Mouse (Mus musculus) stomach, embryonic 16.5 days (tissue): Measurements from ENCODE around the gene Egfl8. TPM values are rescaled to one million over a fixed set of nuclear protein-coding genes. Genes with fewer than 3 reads are reported as not detected.

ENCODE experiments used
- ATAC-seq: fragments of 200-750 bp; cut with Nextera tagmentation; 2 replicates; pipeline ENCODE4 v1.8.0; 2017; ENCODE audit warnings: moderate number of reproducible peaks, moderate TSS enrichment; ENCODE audit not compliant: insufficient read depth, low FRiP score
- H3K27ac ChIP-seq: fragments of 300-500 bp; sonication (generic); 2 replicates; pipeline ENCODE4 v1.5.1; 2014; ENCODE audit warnings: low read length
- H3K27me3 ChIP-seq: fragments of 300-500 bp; sonication (generic); 2 replicates; pipeline ENCODE4 v1.6.1; 2014; ENCODE audit warnings: low read length, control low read depth, mixed read lengths; ENCODE audit not compliant: control insufficient read depth, insufficient read depth
- H3K36me3 ChIP-seq: fragments of 300-500 bp; sonication (generic); 2 replicates; pipeline ENCODE4 v1.6.1; 2014; ENCODE audit warnings: low read length; ENCODE audit not compliant: control insufficient read depth, insufficient read depth
- H3K4me1 ChIP-seq: fragments of 300-500 bp; sonication (generic); 2 replicates; pipeline ENCODE4 v1.6.1; 2014; ENCODE audit warnings: low read length, control low read depth, mixed read lengths; ENCODE audit not compliant: control insufficient read depth, insufficient read depth
- H3K4me2 ChIP-seq: fragments of 300-500 bp; sonication (generic); 2 replicates; pipeline ENCODE4 v1.6.1; 2014; ENCODE audit warnings: low read depth, low read length, mixed read lengths
- H3K4me3 ChIP-seq: fragments of 300-500 bp; sonication (generic); replicated peaks from 2 replicates; pipeline ENCODE4 v1.5.1; 2014; ENCODE audit warnings: mild to moderate bottlenecking, low read length
- H3K9ac ChIP-seq: fragments of 300-500 bp; sonication (generic); 2 replicates; pipeline ENCODE4 v1.6.1; 2014; ENCODE audit warnings: low read length
- H3K9me3 ChIP-seq: fragments of 300-500 bp; sonication (generic); replicated peaks from 2 replicates; pipeline ENCODE4 v1.6.1; 2016; ENCODE audit warnings: low read length, control low read depth; ENCODE audit not compliant: control insufficient read depth
- WGBS: fragments of 180-500 bp; shearing (Covaris S2); extraction: QIAGEN DNeasy Blood & Tissue Kit; methylation state at CpG from one replicate; pipeline ENCODE4 v1.1.7; 2014; 5-methylcytosine and 5-hydroxymethylcytosine counted together
- polyA plus RNA-seq: library from polyadenylated mRNA; unstranded; fragments of >200 nt; fragmentation: Nextera tagmentation; extraction: Ambion mirVana; gene quantifications from 2 replicates; pipeline ENCODE4 v1.2.1, GENCODE M21; 2015

Gene Egfl8
- polyA plus RNA-seq, 1 experiment from 2014 or later = 3.5 TPM

DNA sequence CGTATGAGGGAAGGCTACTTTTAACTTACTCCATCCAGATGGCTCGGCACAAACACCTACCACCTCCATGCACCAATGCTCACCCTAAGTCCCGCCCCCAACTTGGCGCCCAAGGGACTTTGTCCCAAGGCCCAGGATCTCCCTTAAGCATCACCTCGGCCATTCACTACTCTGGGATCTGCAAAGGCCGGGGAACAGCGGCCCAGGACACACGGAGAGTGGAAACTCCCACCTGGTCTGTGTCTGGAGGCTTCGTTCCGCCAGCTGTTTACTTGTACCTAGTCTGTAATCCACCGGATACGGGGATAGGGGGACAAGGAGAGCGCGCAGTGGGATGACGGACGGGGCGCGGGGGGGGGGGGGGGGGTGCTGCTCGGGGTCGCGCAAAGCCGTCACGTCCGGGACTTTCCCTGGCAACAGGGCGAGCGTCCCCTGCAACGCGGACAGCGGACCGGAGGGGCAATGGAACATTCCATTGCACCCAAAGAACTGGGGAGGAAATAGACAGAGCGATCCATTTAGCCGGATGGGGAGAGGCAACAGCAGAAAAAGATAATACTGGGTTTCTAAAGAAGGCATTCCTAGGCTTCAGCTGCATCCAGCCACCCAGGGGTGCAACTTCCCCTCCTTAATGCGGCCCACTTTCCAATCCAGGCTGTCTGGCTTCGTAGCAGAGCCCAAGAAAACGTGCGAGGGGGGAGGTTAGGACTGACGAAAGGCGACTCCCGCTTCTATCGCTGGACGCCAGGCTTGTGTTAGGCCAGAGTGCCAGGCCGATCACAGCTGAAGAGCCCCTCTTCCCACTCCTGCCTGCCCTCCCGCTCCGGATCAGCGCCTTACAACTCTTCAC lies 11.5 kb upstream of the Egfl8 start:
- H3K4me2 ChIP-seq = peak overlapping the region; percentile 70
- H3K9ac ChIP-seq = peak overlapping the region; percentile 91
- H3K27ac ChIP-seq = peak overlapping the region; percentile 99
- no peaks in the 10 kb centered on the region for H3K9me3 ChIP-seq
- under 1% methylated on average over 44 of the region's 45 CpGs for whole genome bisulfite sequencing
- H3K27me3 ChIP-seq = peaks cover 21% of the 10 kb centered on the region
- ATAC-seq = peak; percentile 80
- H3K4me3 ChIP-seq = peak overlapping the region; percentile 87
- H3K36me3 ChIP-seq = peaks cover 4% of the 10 kb centered on the region; the same call in 1 of the 2 replicates
- peaks cover 46% of the 10 kb centered on the region for H3K4me1 ChIP-seq

- WGBS = under 1% methylated on average over 18 of the region's 18 CpGs
- ATAC-seq = no peak
- H3K9me3 ChIP-seq = no peaks in the 10 kb centered on the region
- H3K4me3 ChIP-seq = peak overlapping the region; percentile 87
- H3K4me1 ChIP-seq = peaks cover 40% of the 10 kb centered on the region
- H3K9ac ChIP-seq = peak overlapping the region; percentile 91
- peaks cover 4% of the 10 kb centered on the region; the same call in 1 of the 2 replicates for H3K36me3 ChIP-seq
- peak overlapping the region; percentile 99 for H3K27ac ChIP-seq
- peaks cover 21% of the 10 kb centered on the region for H3K27me3 ChIP-seq
- H3K4me2 ChIP-seq = peak overlapping the region; percentile 70
Observed at GRCm38 (mm10) chr17:34626773-34627092, 11.0 kb upstream of the Egfl8 start.

- no peaks in the 10 kb centered on the region for H3K9me3 ChIP-seq
- peaks cover 4% of the 10 kb centered on the region; the same call in 1 of the 2 replicates for H3K36me3 ChIP-seq
- H3K4me3 ChIP-seq = peak overlapping the region; percentile 87
- H3K4me2 ChIP-seq = peak overlapping the region; percentile 70
- 51% methylated on average over 16 of the region's 16 CpGs for WGBS
- peak overlapping the region; percentile 99 for H3K27ac ChIP-seq
- H3K27me3 ChIP-seq = peaks cover 16% of the 10 kb centered on the region
- peaks cover 35% of the 10 kb centered on the region for H3K4me1 ChIP-seq
- peak overlapping the region; percentile 91 for H3K9ac ChIP-seq
- no peak for ATAC-seq
Observed at GRCm38 (mm10) chr17:34626062-34626772, 10.4 kb upstream of the Egfl8 start.

- 82% methylated on average over 3 of the region's 3 CpGs for WGBS
- no peaks in the 10 kb centered on the region for H3K9me3 ChIP-seq
- H3K4me2 ChIP-seq = no peak overlapping the region
- no peak overlapping the region for H3K4me3 ChIP-seq
- no peak overlapping the region for H3K9ac ChIP-seq
- peaks cover 7% of the 10 kb centered on the region; the same call in 1 of the 2 replicates for H3K36me3 ChIP-seq
- no peak for ATAC-seq
- H3K4me1 ChIP-seq = peaks cover 24% of the 10 kb centered on the region
- peaks cover 4% of the 10 kb centered on the region; the same call in 1 of the 2 replicates for H3K27me3 ChIP-seq
- H3K27ac ChIP-seq = no peak overlapping the region
Observed at GRCm38 (mm10) chr17:34624981-34625380, 9.2 kb upstream of the Egfl8 start.

GRCm38 (mm10) chr17:34623161-34623560 lies 7.4 kb upstream of the Egfl8 start:
- Histone ChIP-seq H3K36me3 (peaks cover 14% of the 10 kb centered on the region; the same call in 1 of the 2 replicates), H3K4me1 (peaks cover 9% of the 10 kb centered on the region; the same call in 1 of the 2 replicates), H3K27ac (no peak overlapping the region), H3K4me2 (no peak overlapping the region), H3K4me3 (no peak overlapping the region), H3K9me3 (no peaks in the 10 kb centered on the region), H3K27me3 (no peaks in the 10 kb centered on the region), H3K9ac (no peak overlapping the region)
- no peak for ATAC-seq
- 79% methylated on average over 9 of the region's 9 CpGs for WGBS

GRCm38 (mm10) chr17:34621006-34621405 lies 5.2 kb upstream of the Egfl8 start:
- no peak overlapping the region for H3K4me3 ChIP-seq
- no peaks in the 10 kb centered on the region for H3K27me3 ChIP-seq
- H3K4me2 ChIP-seq = no peak overlapping the region
- H3K4me1 ChIP-seq = peaks cover under 1% of the 10 kb centered on the region; the same call in 1 of the 2 replicates
- ATAC-seq = no peak
- H3K9me3 ChIP-seq = no peaks in the 10 kb centered on the region
- no peak overlapping the region for H3K9ac ChIP-seq
- peaks cover 14% of the 10 kb centered on the region; the same call in 1 of the 2 replicates for H3K36me3 ChIP-seq
- H3K27ac ChIP-seq = no peak overlapping the region
- 69% methylated on average over 8 of the region's 8 CpGs for WGBS

GRCm38 (mm10) chr17:34618999-34619398 lies 3.2 kb upstream of the Egfl8 start:
- peaks cover 14% of the 10 kb centered on the region for H3K36me3 ChIP-seq
- no peak overlapping the region for H3K4me3 ChIP-seq
- no peaks in the 10 kb centered on the region for H3K4me1 ChIP-seq
- no peaks in the 10 kb centered on the region for H3K27me3 ChIP-seq
- no peak overlapping the region for H3K4me2 ChIP-seq
- no peak; the same call in 1 of the 2 replicates for ATAC-seq
- 25% methylated on average over 6 of the region's 6 CpGs for WGBS
- H3K27ac ChIP-seq = no peak overlapping the region
- no peaks in the 10 kb centered on the region for H3K9me3 ChIP-seq
- no peak overlapping the region for H3K9ac ChIP-seq

DNA sequence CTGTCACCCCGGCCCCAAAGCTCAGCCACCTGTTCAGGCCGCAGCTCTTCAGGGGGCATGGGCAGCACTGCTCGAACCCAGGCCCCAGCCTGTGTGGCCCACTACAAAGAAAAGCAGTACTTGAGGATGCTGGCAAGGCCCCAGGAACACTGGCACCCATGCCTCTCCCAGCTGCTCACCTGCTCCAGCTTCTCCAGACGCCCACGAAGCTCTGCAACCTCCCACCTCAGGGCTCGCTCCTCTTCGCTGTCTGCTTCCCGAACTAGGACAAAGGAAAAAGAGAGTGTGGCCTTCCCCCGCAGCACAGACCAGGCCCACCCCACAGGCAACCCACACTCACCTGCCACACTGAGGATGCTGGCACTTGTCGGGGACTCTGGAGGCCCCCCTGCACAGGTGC lies 1.9 kb downstream of the Egfl8 start:
- Histone ChIP-seq H3K9me3 (no peaks in the 10 kb centered on the region), H3K4me1 (no peaks in the 10 kb centered on the region), H3K27me3 (no peaks in the 10 kb centered on the region), H3K36me3 (peaks cover 11% of the 10 kb centered on the region; the same call in 1 of the 2 replicates), H3K4me2 (no peak overlapping the region), H3K9ac (no peak overlapping the region), H3K4me3 (no peak overlapping the region), H3K27ac (no peak overlapping the region)
- WGBS = 94% methylated on average over 10 of the region's 10 CpGs
- no peak for ATAC-seq
